Mouse (Mus musculus): ENCODE results near the gene Ssbp3. TPM values are rescaled to one million over a fixed set of nuclear protein-coding genes. Genes with fewer than 3 reads are reported as not detected.

Gene Ssbp3
- polyA plus RNA-seq (2016; fragmentation: Nextera tagmentation; extraction: Ambion mirVana), result 147 TPM in 2 replicates

- H3K4me1 ChIP-seq, result peaks cover 67% of the 10 kb centered on the region
- H3K27me3 ChIP-seq (replicated peaks; ENCODE audit: low read depth, poor library complexity, severe bottlenecking), result no peaks in the 10 kb centered on the region
- under 1% methylated on average over 51 of the region's 51 CpGs for WGBS
- no peaks in the 10 kb centered on the region for H3K9me3 ChIP-seq
- peak; percentile 84 for DNase-seq (ENCODE audit: low spot score)
- H3K27ac ChIP-seq (replicated peaks), result peak within 1 kb of the TSS; percentile 99
- H3K4me3 ChIP-seq, result peak within 1 kb of the TSS; percentile 100
- H3K36me3 ChIP-seq (replicated peaks), result peaks cover 27% of the 10 kb centered on the region
Observed at GRCm38 (mm10) chr4:106910201-106911172, at the start of gene Ssbp3. Gene Ssbp3, plus strand, starts transcription at chr4:106910701.

- no peak for DNase-seq (ENCODE audit: low spot score)
- Histone ChIP-seq H3K4me3 (no peak overlapping the region), H3K36me3 (replicated peaks) (no peaks in the 10 kb centered on the region), H3K27me3 (replicated peaks; ENCODE audit: low read depth, poor library complexity, severe bottlenecking) (no peaks in the 10 kb centered on the region), H3K27ac (replicated peaks) (peak overlapping the region; percentile 95), H3K4me1 (peaks cover 91% of the 10 kb centered on the region), H3K9me3 (peaks cover 3% of the 10 kb centered on the region; the same call in 1 of the 2 replicates)
- 82% methylated on average over 8 of the region's 8 CpGs for WGBS
Observed at GRCm38 (mm10) chr4:106861871-106862270, 48.6 kb upstream of the Ssbp3 start.

- DNase-seq (ENCODE audit: low spot score), result no peak
- Histone ChIP-seq H3K27ac (replicated peaks) (peak overlapping the region; percentile 95), H3K4me3 (no peak overlapping the region), H3K36me3 (replicated peaks) (no peaks in the 10 kb centered on the region), H3K4me1 (peaks cover 93% of the 10 kb centered on the region), H3K9me3 (peaks cover under 1% of the 10 kb centered on the region; the same call in 1 of the 2 replicates), H3K27me3 (replicated peaks; ENCODE audit: low read depth, poor library complexity, severe bottlenecking) (no peaks in the 10 kb centered on the region)
- 52% methylated on average over 7 of the region's 7 CpGs for WGBS
Observed at GRCm38 (mm10) chr4:106862317-106862716, 48.2 kb upstream of the Ssbp3 start.

GRCm38 (mm10) chr4:106862767-106863370 is 47.6 kb upstream of the Ssbp3 start:
- Histone ChIP-seq H3K27me3 (replicated peaks; ENCODE audit: low read depth, poor library complexity, severe bottlenecking) (no peaks in the 10 kb centered on the region), H3K36me3 (replicated peaks) (no peaks in the 10 kb centered on the region), H3K27ac (replicated peaks) (peak overlapping the region; percentile 95), H3K9me3 (no peaks in the 10 kb centered on the region), H3K4me3 (no peak overlapping the region), H3K4me1 (peaks cover 96% of the 10 kb centered on the region)
- WGBS, result 35% methylated on average over 3 of the region's 3 CpGs
- DNase-seq (ENCODE audit: low spot score), result no peak

- peaks cover 89% of the 10 kb centered on the region for H3K4me1 ChIP-seq
- H3K27ac ChIP-seq (replicated peaks), result peak overlapping the region; percentile 95
- DNase-seq (ENCODE audit: low spot score), result peak; percentile 89
- peak overlapping the region; percentile 36 for H3K4me3 ChIP-seq
- no peaks in the 10 kb centered on the region for H3K36me3 ChIP-seq (replicated peaks)
- no peaks in the 10 kb centered on the region for H3K9me3 ChIP-seq
- no peaks in the 10 kb centered on the region for H3K27me3 ChIP-seq (replicated peaks; ENCODE audit: low read depth, poor library complexity, severe bottlenecking)
- 8% methylated on average over 19 of the region's 19 CpGs for WGBS
Observed at GRCm38 (mm10) chr4:106865415-106866110, 44.9 kb upstream of the Ssbp3 start.

GRCm38 (mm10) chr4:106866381-106866780 is 44.1 kb upstream of the Ssbp3 start:
- no peak for DNase-seq (ENCODE audit: low spot score)
- peaks cover 85% of the 10 kb centered on the region for H3K4me1 ChIP-seq
- H3K4me3 ChIP-seq, result peak overlapping the region; percentile 21; the same call in 1 of the 2 replicates
- H3K27me3 ChIP-seq (replicated peaks; ENCODE audit: low read depth, poor library complexity, severe bottlenecking), result no peaks in the 10 kb centered on the region
- H3K27ac ChIP-seq (replicated peaks), result peak overlapping the region; percentile 95
- WGBS, result 41% methylated on average over 5 of the region's 5 CpGs
- H3K36me3 ChIP-seq (replicated peaks), result no peaks in the 10 kb centered on the region
- no peaks in the 10 kb centered on the region for H3K9me3 ChIP-seq

- WGBS, result 2% methylated on average over 7 of the region's 7 CpGs
- H3K4me1 ChIP-seq, result peaks cover 81% of the 10 kb centered on the region
Observed at GRCm38 (mm10) chr4:106866845-106867244, 43.7 kb upstream of the Ssbp3 start.

GRCm38 (mm10) chr4:106868737-106869438 is 41.6 kb upstream of the Ssbp3 start:
- WGBS, result 71% methylated on average over 12 of the region's 12 CpGs
- H3K36me3 ChIP-seq (replicated peaks), result no peaks in the 10 kb centered on the region
- DNase-seq (ENCODE audit: low spot score), result no peak
- H3K4me1 ChIP-seq, result peaks cover 60% of the 10 kb centered on the region
- no peaks in the 10 kb centered on the region for H3K9me3 ChIP-seq
- peak overlapping the region; percentile 70 for H3K27ac ChIP-seq (replicated peaks)
- H3K4me3 ChIP-seq, result no peak overlapping the region
- H3K27me3 ChIP-seq (replicated peaks; ENCODE audit: low read depth, poor library complexity, severe bottlenecking), result no peaks in the 10 kb centered on the region

More at GRCm38 (mm10) chr4:106866845-106867244, 43.7 kb upstream of the Ssbp3 start:
- no peaks in the 10 kb centered on the region for H3K36me3 ChIP-seq (replicated peaks)
- peak; percentile 90 for DNase-seq (ENCODE audit: low spot score)
- H3K27ac ChIP-seq (replicated peaks), result peak overlapping the region; percentile 95
- peak overlapping the region; percentile 21; the same call in 1 of the 2 replicates for H3K4me3 ChIP-seq
- H3K9me3 ChIP-seq, result no peaks in the 10 kb centered on the region
- no peaks in the 10 kb centered on the region for H3K27me3 ChIP-seq (replicated peaks; ENCODE audit: low read depth, poor library complexity, severe bottlenecking)

- H3K9me3 ChIP-seq, result no peaks in the 10 kb centered on the region
- H3K4me3 ChIP-seq, result no peak overlapping the region
- WGBS, result 71% methylated on average over 3 of the region's 3 CpGs
- H3K27me3 ChIP-seq (replicated peaks; ENCODE audit: low read depth, poor library complexity, severe bottlenecking), result no peaks in the 10 kb centered on the region
- H3K27ac ChIP-seq (replicated peaks), result peak overlapping the region; percentile 70
- H3K4me1 ChIP-seq, result peaks cover 54% of the 10 kb centered on the region
- no peak for DNase-seq (ENCODE audit: low spot score)
- H3K36me3 ChIP-seq (replicated peaks), result no peaks in the 10 kb centered on the region
Observed at GRCm38 (mm10) chr4:106869539-106869951, 41.0 kb upstream of the Ssbp3 start.

GRCm38 (mm10) chr4:106870556-106870955 is 39.9 kb upstream of the Ssbp3 start:
- H3K27ac ChIP-seq (replicated peaks), result peak overlapping the region; percentile 24; the same call in 1 of the 2 replicates
- 83% methylated on average over 2 of the region's 2 CpGs for WGBS
- H3K4me3 ChIP-seq, result no peak overlapping the region
- H3K4me1 ChIP-seq, result peaks cover 43% of the 10 kb centered on the region
- no peaks in the 10 kb centered on the region for H3K36me3 ChIP-seq (replicated peaks)
- DNase-seq (ENCODE audit: low spot score), result no peak
- no peaks in the 10 kb centered on the region for H3K27me3 ChIP-seq (replicated peaks; ENCODE audit: low read depth, poor library complexity, severe bottlenecking)
- no peaks in the 10 kb centered on the region for H3K9me3 ChIP-seq

- DNase-seq (ENCODE audit: low spot score), result no peak
- Histone ChIP-seq H3K4me3 (no peak overlapping the region), H3K36me3 (replicated peaks) (no peaks in the 10 kb centered on the region), H3K9me3 (no peaks in the 10 kb centered on the region), H3K27me3 (replicated peaks; ENCODE audit: low read depth, poor library complexity, severe bottlenecking) (no peaks in the 10 kb centered on the region), H3K4me1 (peaks cover 10% of the 10 kb centered on the region), H3K27ac (replicated peaks) (0 out of 2 replicates have a peak overlapping the region, but pooled peaks have one; percentile 10)
- WGBS, result 86% methylated on average over 7 of the region's 7 CpGs
Observed at GRCm38 (mm10) chr4:106874501-106874900, 36.0 kb upstream of the Ssbp3 start.
